Mouse (Mus musculus): ENCODE data around the gene Pik3r5. TPM values are rescaled to one million over a fixed set of nuclear protein-coding genes. Genes with fewer than 3 reads are reported as not detected.
A peak's percentile ranks its signal among the peaks of the same experiment; 100 is the strongest.

Pik3r5 gene
- total and polyA plus RNA-seq, 3 experiments: 3.5 to 9.4 (median 5.7) TPM

DNA sequence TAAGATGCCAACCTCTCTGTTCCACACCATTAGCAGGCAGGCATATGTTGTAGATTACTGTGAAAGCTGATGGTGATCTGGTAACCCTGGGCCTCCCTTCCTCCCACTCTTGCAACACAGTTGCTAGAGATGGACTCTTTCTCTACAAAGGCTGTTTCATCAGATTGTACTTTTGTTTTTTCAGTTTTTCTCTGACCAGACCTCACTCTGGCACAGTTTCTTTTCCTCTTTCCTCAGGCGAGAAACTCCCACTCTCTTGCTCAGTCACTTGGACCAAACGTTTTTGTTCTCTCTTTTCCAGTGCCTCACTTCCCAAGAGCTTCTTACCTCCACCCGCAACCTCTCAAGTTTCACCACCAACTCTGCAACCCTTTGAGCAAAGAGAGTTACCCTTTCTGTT, 82.0 kb downstream of the Pik3r5 start:
- no peaks in the 10 kb centered on the region for H3K27me3 ChIP-seq (replicated peaks)
- dilution Hi-C loops (cut with MboI; ENCODE audit: extremely low pct_ligation_motif_present, extremely low pct_unique_long_range_greater_than_20kb, low sequenced_read_pairs) (no loop called here), in situ Hi-C loops (cut with MboI; ENCODE audit: low pct_ligation_motif_present, low pct_unique_long_range_greater_than_20kb, low sequenced_read_pairs) (no loop called here)
- peak; percentile 27 for DNase-seq (ENCODE audit: extremely low read depth)
- peaks cover 8 to 44% of the 10 kb centered on the region in 2 experiments for H3K36me3 ChIP-seq (replicated peaks in 1 of 2; ENCODE audit: control insufficient read depth in 1 of 2, insufficient read depth in 1 of 2, low read length in 1 of 2)
- peaks cover 35 to 98% of the 10 kb centered on the region in 2 experiments for H3K4me1 ChIP-seq (ENCODE audit: control insufficient read depth in 1 of 2, insufficient read depth in 2 of 2)
- peak; percentile 70 for TF ChIP-seq BHLHE40 (IDR thresholded peaks at IDR 0.05; ENCODE audit: low read depth, low read length)
- no peak for TF ChIP-seq GABPA (IDR thresholded peaks at IDR 0.05; ENCODE audit: insufficient replicate concordance, low read depth, low read length)
- TF ChIP-seq IRF4 (IDR thresholded peaks at IDR 0.05; ENCODE audit: low read depth, low read length): peak; percentile 61
- no peak for TF ChIP-seq HCFC1 (IDR thresholded peaks at IDR 0.05; ENCODE audit: low read depth, low read length)
- no peak for TF ChIP-seq POLR2AphosphoS2 (IDR thresholded peaks at IDR 0.05; ENCODE audit: low read depth, low read length)
- TF ChIP-seq POLR2A (IDR thresholded peaks at IDR 0.05; ENCODE audit: low read depth, low read length): no peak
- TF ChIP-seq TCF12 (IDR thresholded peaks at IDR 0.05; ENCODE audit: low read depth, low read length): no peak
- no peak; the same call in 1 of the 2 replicates for TF ChIP-seq CHD1 (IDR thresholded peaks at IDR 0.05; ENCODE audit: low read depth, low read length)
- TF ChIP-seq SMC3 (IDR thresholded peaks at IDR 0.05; ENCODE audit: low read depth, low read length): no peak
- TF ChIP-seq EP300 (IDR thresholded peaks at IDR 0.05; ENCODE audit: low read length): peak; percentile 71
- TF ChIP-seq ZNF384 (IDR thresholded peaks at IDR 0.05; ENCODE audit: low read depth, low read length): peak; percentile 7; the same call in 1 of the 2 replicates
- TF ChIP-seq SIN3A (IDR thresholded peaks at IDR 0.05; ENCODE audit: low read length): peak; percentile 16; the same call in 1 of the 2 replicates
- no peaks in the 10 kb centered on the region for H3K9me3 ChIP-seq (replicated peaks; ENCODE audit: low read length)
- peaks cover 86% of the 10 kb centered on the region for H3K79me2 ChIP-seq (replicated peaks; ENCODE audit: control insufficient read depth, extremely low read depth, insufficient read depth, poor library complexity, severe bottlenecking)
- H3K4me3 ChIP-seq (replicated peaks in 1 of 3; ENCODE audit: low read depth in 2 of 3, low read length in 2 of 3, poor library complexity in 1 of 3): no peak overlapping the region
- peak overlapping the region; percentile 74 for H3K4me2 ChIP-seq (ENCODE audit: insufficient read depth, low read depth, poor library complexity, severe bottlenecking)
- H3K9ac ChIP-seq (ENCODE audit: insufficient read depth, low read depth): peak overlapping the region; percentile 59; the same call in 1 of the 2 replicates
- peak overlapping the region; percentile 77 for H3K27ac ChIP-seq (ENCODE audit: insufficient read depth, low read depth)

DNA sequence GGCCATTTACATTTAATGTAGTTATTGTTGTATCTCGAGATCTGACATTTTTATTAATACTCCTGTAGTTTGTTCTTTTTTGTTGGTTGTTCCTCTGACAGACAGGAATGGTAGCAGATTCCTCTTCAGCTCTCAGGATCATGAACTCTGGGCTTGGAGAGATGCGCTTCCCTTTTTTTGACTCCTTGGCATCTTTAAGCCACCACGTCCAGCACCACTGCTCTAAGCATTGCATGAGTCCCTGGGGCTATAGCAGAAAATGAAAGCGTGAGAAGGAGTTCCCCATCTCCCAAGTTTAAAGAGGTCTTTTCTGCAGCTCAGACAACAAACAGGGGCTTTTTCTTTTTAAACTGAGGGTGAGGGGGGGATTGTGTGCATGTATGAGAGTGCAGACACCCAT, 87.4 kb downstream of the Pik3r5 start:
- in situ Hi-C loops (cut with MboI; ENCODE audit: low pct_ligation_motif_present, low pct_unique_long_range_greater_than_20kb, low sequenced_read_pairs) (no loop called here), dilution Hi-C loops (cut with MboI; ENCODE audit: extremely low pct_ligation_motif_present, extremely low pct_unique_long_range_greater_than_20kb, low sequenced_read_pairs) (no loop called here)
- TF ChIP-seq UBTF (IDR thresholded peaks at IDR 0.05; ENCODE audit: low read depth, low read length) (no peak), IRF4 (IDR thresholded peaks at IDR 0.05; ENCODE audit: low read depth, low read length) (peak; percentile 27; the same call in 1 of the 2 replicates)
- peaks cover 2% of the 10 kb centered on the region for H3K9me3 ChIP-seq (replicated peaks; ENCODE audit: low read length)
- peaks cover 38 to 63% of the 10 kb centered on the region in 2 experiments for H3K36me3 ChIP-seq (replicated peaks in 1 of 2; ENCODE audit: control insufficient read depth in 1 of 2, insufficient read depth in 1 of 2, low read length in 1 of 2)
- H3K9ac ChIP-seq (ENCODE audit: insufficient read depth, low read depth): peak overlapping the region; percentile 55
- H3K4me1 ChIP-seq (ENCODE audit: control insufficient read depth in 1 of 2, insufficient read depth in 2 of 2): peaks cover 33 to 84% of the 10 kb centered on the region in 2 experiments
- H3K27me3 ChIP-seq (replicated peaks): no peaks in the 10 kb centered on the region
- H3K4me2 ChIP-seq (ENCODE audit: insufficient read depth, low read depth, poor library complexity, severe bottlenecking): peak overlapping the region; percentile 94
- H3K4me3 ChIP-seq (replicated peaks in 1 of 3; ENCODE audit: low read depth in 2 of 3, low read length in 2 of 3, poor library complexity in 1 of 3): no peak overlapping the region
- peak overlapping the region; percentile 76 for H3K27ac ChIP-seq (ENCODE audit: insufficient read depth, low read depth)
- H3K79me2 ChIP-seq (replicated peaks; ENCODE audit: control insufficient read depth, extremely low read depth, insufficient read depth, poor library complexity, severe bottlenecking): peaks cover 78% of the 10 kb centered on the region
- peak; percentile 25 for DNase-seq (ENCODE audit: extremely low read depth)

DNA sequence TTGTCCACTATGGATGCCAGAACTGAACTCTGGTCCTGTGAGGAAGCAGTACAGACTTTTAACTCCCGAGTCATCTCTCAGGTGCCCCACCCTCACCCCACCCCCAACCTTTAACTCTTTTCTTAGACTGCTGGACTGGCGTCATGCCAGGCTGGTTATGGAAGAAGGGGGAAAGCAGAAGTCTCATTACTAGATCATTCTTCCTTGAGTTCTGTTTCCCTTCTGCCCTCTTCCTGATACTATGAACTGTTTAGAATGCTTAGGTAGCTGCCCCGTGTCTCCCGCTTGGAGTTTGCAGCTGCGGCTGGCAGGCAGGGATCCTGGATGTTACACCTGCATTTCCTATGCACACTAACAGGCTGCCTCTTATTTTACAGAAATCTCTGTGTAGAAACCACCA, 87.9 kb downstream of the Pik3r5 start:
- Histone ChIP-seq H3K79me2 (replicated peaks; ENCODE audit: control insufficient read depth, extremely low read depth, insufficient read depth, poor library complexity, severe bottlenecking) (peaks cover 76% of the 10 kb centered on the region), H3K4me1 (ENCODE audit: control insufficient read depth in 1 of 2, insufficient read depth in 2 of 2) (peaks cover 30 to 80% of the 10 kb centered on the region in 2 experiments), H3K4me3 (replicated peaks in 1 of 3; ENCODE audit: low read depth in 2 of 3, low read length in 2 of 3, poor library complexity in 1 of 3) (no peak overlapping the region), H3K36me3 (replicated peaks in 1 of 2; ENCODE audit: control insufficient read depth in 1 of 2, insufficient read depth in 1 of 2, low read length in 1 of 2) (peaks cover 41 to 64% of the 10 kb centered on the region in 2 experiments), H3K9me3 (replicated peaks; ENCODE audit: low read length) (peaks cover 2% of the 10 kb centered on the region), H3K27ac (ENCODE audit: insufficient read depth, low read depth) (peak overlapping the region; percentile 76), H3K9ac (ENCODE audit: insufficient read depth, low read depth) (peak overlapping the region; percentile 55), H3K4me2 (ENCODE audit: insufficient read depth, low read depth, poor library complexity, severe bottlenecking) (peak overlapping the region; percentile 94), H3K27me3 (replicated peaks) (no peaks in the 10 kb centered on the region)
- TF ChIP-seq CHD1 (IDR thresholded peaks at IDR 0.05; ENCODE audit: low read depth, low read length) (0 out of 2 replicates have a peak, but pooled peaks have one; percentile 70), HCFC1 (IDR thresholded peaks at IDR 0.05; ENCODE audit: low read depth, low read length) (0 out of 2 replicates have a peak, but pooled peaks have one; percentile 28), EP300 (IDR thresholded peaks at IDR 0.05; ENCODE audit: low read length) (peak; percentile 63), IRF4 (IDR thresholded peaks at IDR 0.05; ENCODE audit: low read depth, low read length) (peak; percentile 38), SIN3A (IDR thresholded peaks at IDR 0.05; ENCODE audit: low read length) (peak; percentile 65), NELFE (IDR thresholded peaks at IDR 0.05; ENCODE audit: low read depth, low read length) (0 out of 2 replicates have a peak, but pooled peaks have one; percentile 34), ELF1 (IDR thresholded peaks at IDR 0.05; ENCODE audit: low read depth, low read length) (0 out of 2 replicates have a peak, but pooled peaks have one; percentile 33), POLR2A (IDR thresholded peaks at IDR 0.05; ENCODE audit: low read depth, low read length) (0 out of 2 replicates have a peak, but pooled peaks have one; percentile 6), TBP (conservative IDR thresholded peaks at IDR 0.05; ENCODE audit: low read depth, low read length) (no peak), BHLHE40 (IDR thresholded peaks at IDR 0.05; ENCODE audit: low read depth, low read length) (peak; percentile 48), JUN (IDR thresholded peaks at IDR 0.05; ENCODE audit: insufficient read depth, low read depth, low read length) (no peak), CHD2 (IDR thresholded peaks at IDR 0.05; ENCODE audit: low read length) (peak; percentile 47), POLR2AphosphoS2 (IDR thresholded peaks at IDR 0.05; ENCODE audit: low read depth, low read length) (no peak), ETS1 (conservative IDR thresholded peaks at IDR 0.05; ENCODE audit: low read depth, low read length) (peak; percentile 30; the same call in 1 of the 2 replicates), MYC (IDR thresholded peaks at IDR 0.05; ENCODE audit: low read depth, low read length) (no peak), MAZ (IDR thresholded peaks at IDR 0.05; ENCODE audit: low read depth, low read length) (peak; percentile 86), KAT2A (IDR thresholded peaks at IDR 0.05; ENCODE audit: insufficient replicate concordance, low read length) (0 out of 2 replicates have a peak, but pooled peaks have one; percentile 29), MEF2A (IDR thresholded peaks at IDR 0.05; ENCODE audit: borderline replicate concordance, low read depth, low read length) (peak; percentile 23; the same call in 1 of the 2 replicates)
- in situ Hi-C loops (cut with MboI; ENCODE audit: low pct_ligation_motif_present, low pct_unique_long_range_greater_than_20kb, low sequenced_read_pairs): no loop called here
- DNase-seq (ENCODE audit: extremely low read depth): peak; percentile 79
- dilution Hi-C loops (cut with MboI; ENCODE audit: extremely low pct_ligation_motif_present, extremely low pct_unique_long_range_greater_than_20kb, low sequenced_read_pairs): no loop called here

Measured in CH12.LX (cell line).